Mouse (Mus musculus): ENCODE data around the gene Olfr743. TPM values are rescaled to one million over a fixed set of nuclear protein-coding genes. Genes with fewer than 3 reads are reported as not detected.
"Not testable (repeated sequence)": the region's sequence is repeated elsewhere in the genome, so short reads cannot be mapped to it uniquely, and the experiment has no call there.

Olfr743 gene
- polyA plus RNA-seq (2015; fragmentation: Nextera tagmentation; extraction: Ambion mirVana): not detected in 2 replicates

DNA sequence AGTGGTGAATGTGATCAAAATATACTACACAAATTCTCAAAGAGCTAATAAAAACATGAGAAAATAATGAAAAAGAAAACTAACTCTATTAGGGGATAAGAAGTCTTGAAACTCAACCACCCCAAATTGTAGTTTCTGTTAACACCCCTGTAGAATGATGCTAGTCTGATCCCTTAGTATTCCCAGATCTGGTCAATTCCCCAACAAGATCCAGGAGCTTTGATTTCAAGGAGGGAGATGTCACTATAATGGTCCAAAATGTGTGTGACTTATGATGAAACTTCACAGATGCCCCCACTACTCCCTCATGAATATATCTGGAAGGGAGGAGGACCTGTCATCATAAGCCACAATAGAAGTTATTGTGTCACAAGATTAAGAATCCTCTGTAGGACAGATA lies at the start of gene Olfr743:
Gene Olfr743, plus strand, starts transcription at position 301 of the 400 bp plus-strand sequence.
- Histone ChIP-seq H3K27me3 (no peaks in the 10 kb centered on the region), H3K4me1 (replicated peaks) (no peaks in the 10 kb centered on the region), H3K27ac (no peak within 1 kb of the TSS), H3K36me3 (no peaks in the 10 kb centered on the region), H3K9ac (no peak within 1 kb of the TSS), H3K9me3 (replicated peaks) (no peaks in the 10 kb centered on the region), H3K4me3 (no peak within 1 kb of the TSS), H3K4me2 (no peak within 1 kb of the TSS)
- ATAC-seq (replicated peaks; ENCODE audit: insufficient number of reproducible peaks, insufficient read depth, low FRiP score, low read depth): no peak

DNA sequence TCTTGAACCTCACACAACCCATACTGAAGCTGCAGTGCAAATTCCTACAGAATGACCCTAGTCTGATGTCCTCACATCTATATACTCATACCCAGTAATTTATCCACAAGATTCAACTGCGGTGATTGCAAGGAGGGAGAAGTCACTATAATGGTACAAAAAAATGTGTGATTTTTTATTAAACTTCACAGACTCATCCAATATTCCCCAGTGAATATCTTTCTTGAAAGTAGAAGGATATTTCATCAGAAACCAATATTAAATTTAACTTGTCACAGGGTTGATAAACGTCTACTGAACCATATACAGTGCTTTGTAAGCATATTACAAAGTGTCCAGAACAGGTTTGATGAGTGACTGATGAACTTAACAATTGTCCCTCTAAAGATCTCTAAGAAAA lies 49.2 kb upstream of the Olfr743 start, which contains the start of gene Olfr741:
Gene Olfr741, plus strand, starts transcription at position 301 of the 400 bp plus-strand sequence.
- Histone ChIP-seq H3K4me1 (replicated peaks) (no peaks in the 10 kb centered on the region), H3K27ac (no peak within 1 kb of the TSS), H3K9ac (no peak within 1 kb of the TSS), H3K4me3 (no peak within 1 kb of the TSS), H3K4me2 (no peak within 1 kb of the TSS), H3K36me3 (no peaks in the 10 kb centered on the region), H3K27me3 (no peaks in the 10 kb centered on the region), H3K9me3 (replicated peaks) (no peaks in the 10 kb centered on the region)
- ATAC-seq (replicated peaks; ENCODE audit: insufficient number of reproducible peaks, insufficient read depth, low FRiP score, low read depth): no peak
- whole genome bisulfite sequencing: 62% methylated on average over 2 of the region's 2 CpGs

DNA sequence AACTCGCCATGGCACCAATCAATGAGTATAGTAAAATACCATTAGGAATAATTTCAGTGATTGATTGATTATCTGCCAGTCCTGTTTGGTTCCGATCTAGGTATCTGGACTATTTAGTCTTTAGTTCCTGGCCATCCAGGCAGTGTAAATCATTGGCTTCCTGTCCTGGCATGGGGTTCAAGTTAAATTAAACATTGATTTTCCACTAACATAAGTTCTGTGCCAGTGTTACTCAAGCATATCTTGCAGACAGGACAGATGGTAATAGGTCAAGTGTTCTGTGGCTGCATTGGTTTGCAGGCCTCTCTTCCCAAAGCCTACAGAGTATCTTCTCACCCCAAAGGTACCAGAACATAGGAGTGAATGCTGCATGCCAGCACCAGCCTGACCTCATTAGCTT lies 43.2 kb upstream of the Olfr743 start:
- WGBS: 55% methylated on average over 2 of the region's 2 CpGs

DNA sequence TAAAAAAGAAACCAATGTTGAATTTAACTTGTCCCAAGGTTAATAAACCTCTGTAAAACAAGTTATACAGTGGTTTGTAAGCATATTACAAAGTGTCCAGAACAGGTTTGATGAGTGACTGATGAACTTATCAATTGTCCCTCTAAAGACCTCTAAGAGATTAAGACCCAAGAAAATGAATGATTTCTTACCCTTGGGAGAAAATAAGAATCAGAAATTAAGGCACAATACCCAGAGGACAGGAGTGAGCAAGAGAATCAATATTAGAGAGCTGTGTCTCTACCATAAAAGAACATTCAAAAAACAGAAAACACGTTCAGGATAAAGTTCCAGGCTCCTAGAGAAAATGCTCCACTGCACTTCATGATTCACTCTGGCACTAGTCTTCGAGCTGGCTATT lies 18.3 kb upstream of the Olfr743 start, which contains the start of gene Olfr742:
Gene Olfr742, plus strand, starts transcription at position 301 of the 400 bp plus-strand sequence.
- no peaks in the 10 kb centered on the region; the same call in 1 of the 2 replicates for H3K9me3 ChIP-seq (replicated peaks)
- no peak within 1 kb of the TSS for H3K4me3 ChIP-seq
- H3K4me2 ChIP-seq: no peak within 1 kb of the TSS
- H3K36me3 ChIP-seq: no peaks in the 10 kb centered on the region
- no peaks in the 10 kb centered on the region for H3K4me1 ChIP-seq (replicated peaks)
- no peak within 1 kb of the TSS for H3K27ac ChIP-seq
- WGBS: 47% methylated on average over 2 of the region's 2 CpGs
- no peaks in the 10 kb centered on the region for H3K27me3 ChIP-seq
- H3K9ac ChIP-seq: no peak within 1 kb of the TSS
- no peak for ATAC-seq (replicated peaks; ENCODE audit: insufficient number of reproducible peaks, insufficient read depth, low FRiP score, low read depth)

More for the DNA sequence above, 43.2 kb upstream of the Olfr743 start:
- Histone ChIP-seq H3K27ac (no peak overlapping the region), H3K4me1 (replicated peaks) (no peaks in the 10 kb centered on the region), H3K4me3 (no peak overlapping the region), H3K9me3 (replicated peaks) (no peaks in the 10 kb centered on the region), H3K27me3 (no peaks in the 10 kb centered on the region), H3K4me2 (no peak overlapping the region), H3K9ac (no peak overlapping the region), H3K36me3 (no peaks in the 10 kb centered on the region)
- no peak for ATAC-seq (replicated peaks; ENCODE audit: insufficient number of reproducible peaks, insufficient read depth, low FRiP score, low read depth)

DNA sequence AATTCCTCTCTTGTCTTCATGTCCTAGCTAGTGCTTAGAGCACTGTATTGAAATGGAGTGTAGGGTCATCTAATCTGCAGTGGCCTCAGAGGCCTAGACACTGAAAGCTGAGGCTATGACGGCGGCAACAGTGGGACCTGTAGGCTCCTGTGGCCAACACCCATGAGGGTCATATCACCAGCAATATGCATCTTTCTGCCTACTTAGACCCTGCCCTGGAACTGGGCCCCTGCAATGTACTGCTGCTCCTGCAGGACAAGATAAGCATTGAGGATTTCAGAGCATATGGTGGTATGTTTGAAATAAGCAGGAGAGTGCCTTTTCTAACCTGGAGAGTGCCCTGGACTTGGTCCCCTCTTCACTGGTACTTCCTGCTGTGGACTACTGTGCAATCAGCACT lies 31.1 kb downstream of the Olfr743 start:
- no peak for ATAC-seq (replicated peaks; ENCODE audit: insufficient number of reproducible peaks, insufficient read depth, low FRiP score, low read depth)
- Histone ChIP-seq H3K36me3 (no peaks in the 10 kb centered on the region), H3K9ac (no peak overlapping the region), H3K27me3 (no peaks in the 10 kb centered on the region), H3K27ac (no peak overlapping the region), H3K4me2 (no peak overlapping the region), H3K9me3 (replicated peaks) (no peaks in the 10 kb centered on the region), H3K4me3 (no peak overlapping the region), H3K4me1 (replicated peaks) (no peaks in the 10 kb centered on the region)
- WGBS: 83% methylated on average over 2 of the region's 2 CpGs

DNA sequence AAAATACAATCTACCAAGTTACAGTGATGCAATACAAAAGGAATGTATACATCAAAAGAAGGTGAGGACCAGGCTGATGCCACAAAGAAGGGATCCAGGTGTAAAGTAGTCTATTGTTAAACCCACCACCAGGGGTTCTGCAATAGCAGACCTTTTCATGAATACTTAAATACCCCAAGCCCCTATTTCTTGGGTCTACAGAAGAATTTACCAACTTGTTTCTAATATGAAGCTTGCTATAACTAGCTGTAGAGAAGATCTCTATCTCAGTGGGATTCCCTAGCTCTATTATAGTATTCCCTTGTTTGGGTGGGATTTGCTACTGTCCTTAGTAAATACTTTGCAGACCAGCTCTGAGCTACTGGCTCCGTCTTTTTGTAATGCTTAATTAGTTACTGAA lies 51.4 kb downstream of the Olfr743 start:
- ATAC-seq (replicated peaks; ENCODE audit: insufficient number of reproducible peaks, insufficient read depth, low FRiP score, low read depth); H3K9me3 ChIP-seq (replicated peaks): not testable (repeated sequence)
- WGBS: 74% methylated on average over 1 of the region's 1 CpGs

More for the DNA sequence above, 51.4 kb downstream of the Olfr743 start:
- not testable (repeated sequence) for H3K4me2 ChIP-seq; H3K9ac ChIP-seq; H3K4me3 ChIP-seq; H3K27ac ChIP-seq; H3K4me1 ChIP-seq (replicated peaks); H3K36me3 ChIP-seq; H3K27me3 ChIP-seq

Other genes starting within 250 kb of the Olfr743 start
- gene Olfr732, start 237.6 kb upstream of the Olfr743 start, polyA plus RNA-seq (2015; fragmentation: Nextera tagmentation; extraction: Ambion mirVana): not detected in 2 replicates
- not detected in 2 replicates for gene Olfr733, start 220.3 kb upstream of the Olfr743 start, polyA plus RNA-seq (2015; fragmentation: Nextera tagmentation; extraction: Ambion mirVana)
- not detected in 2 replicates for gene Olfr734, start 195.1 kb upstream of the Olfr743 start, polyA plus RNA-seq (2015; fragmentation: Nextera tagmentation; extraction: Ambion mirVana)
- gene Olfr735, start 173.0 kb upstream of the Olfr743 start, polyA plus RNA-seq (2015; fragmentation: Nextera tagmentation; extraction: Ambion mirVana): not detected in 2 replicates
- gene Tlr11, start 163.9 kb upstream of the Olfr743 start, polyA plus RNA-seq (2015; fragmentation: Nextera tagmentation; extraction: Ambion mirVana): 0.05 TPM in 1 of 2 replicates, not detected in the other
- gene Olfr736, start 140.7 kb upstream of the Olfr743 start, polyA plus RNA-seq (2015; fragmentation: Nextera tagmentation; extraction: Ambion mirVana): not detected in 2 replicates
- not detected in 2 replicates for gene Olfr738, start 114.3 kb upstream of the Olfr743 start, polyA plus RNA-seq (2015; fragmentation: Nextera tagmentation; extraction: Ambion mirVana)
- gene Olfr739, start 103.2 kb upstream of the Olfr743 start, polyA plus RNA-seq (2015; fragmentation: Nextera tagmentation; extraction: Ambion mirVana): not detected in 2 replicates
- gene Olfr740, start 76.3 kb upstream of the Olfr743 start, polyA plus RNA-seq (2015; fragmentation: Nextera tagmentation; extraction: Ambion mirVana): not detected in 2 replicates
- not detected in 2 replicates for gene Olfr741, start 49.1 kb upstream of the Olfr743 start, polyA plus RNA-seq (2015; fragmentation: Nextera tagmentation; extraction: Ambion mirVana)
- not detected in 2 replicates for gene Olfr742, start 18.2 kb upstream of the Olfr743 start, polyA plus RNA-seq (2015; fragmentation: Nextera tagmentation; extraction: Ambion mirVana)
- gene Olfr744, start 93.0 kb downstream of the Olfr743 start, polyA plus RNA-seq (2015; fragmentation: Nextera tagmentation; extraction: Ambion mirVana): not detected in 2 replicates
- not detected in 2 replicates for gene Olfr745, start 117.5 kb downstream of the Olfr743 start, polyA plus RNA-seq (2015; fragmentation: Nextera tagmentation; extraction: Ambion mirVana)
- not detected in 2 replicates for gene Olfr746, start 125.2 kb downstream of the Olfr743 start, polyA plus RNA-seq (2015; fragmentation: Nextera tagmentation; extraction: Ambion mirVana)
- not detected in 2 replicates for gene Olfr747, start 171.4 kb downstream of the Olfr743 start, polyA plus RNA-seq (2015; fragmentation: Nextera tagmentation; extraction: Ambion mirVana)
- not detected in 2 replicates for gene Olfr748, start 185.5 kb downstream of the Olfr743 start, polyA plus RNA-seq (2015; fragmentation: Nextera tagmentation; extraction: Ambion mirVana)
- not detected in 2 replicates for gene Olfr749, start 223.3 kb downstream of the Olfr743 start, polyA plus RNA-seq (2015; fragmentation: Nextera tagmentation; extraction: Ambion mirVana)